ENCODE assay signal across 8 mouse cellular contexts in genomic region chr4:133671184-133671880, GRCm38 (mm10). TPM values are rescaled to one million over a fixed set of nuclear protein-coding genes. Genes with fewer than 3 reads are reported as not detected.
DNase-seq lines count a peak whose midpoint lies in the region; ATAC-seq and TF ChIP-seq lines count a peak whose summit lies in the region.

No protein-coding gene starts in this region.

- peak overlapping the region; percentile 88 for H3K9ac ChIP-seq in MEL (ENCODE audit: control insufficient read depth, low read depth, low read length, poor library complexity, severe bottlenecking)
- H3K9ac ChIP-seq in hindbrain, embryonic 14.5 days: peak overlapping the region; percentile 61

- TF ChIP-seq POLR2A in MEL (IDR thresholded peaks at IDR 0.05; ENCODE audit: control insufficient read depth in 1 of 2, insufficient read depth in 1 of 2, low read depth in 1 of 2, low read length in 2 of 2, poor library complexity in 1 of 2): no peak

- peak overlapping the region; percentile 75 to 76 for H3K4me3 ChIP-seq in MEL (ENCODE audit: control insufficient read depth in 1 of 2, insufficient read depth in 1 of 2, low read depth in 2 of 2, low read length in 2 of 2)
- peak overlapping the region; percentile 57 for H3K4me3 ChIP-seq in hindbrain, embryonic 14.5 days (replicated peaks; ENCODE audit: low read length)

- peak overlapping the region; percentile 70 for H3K4me2 ChIP-seq in hindbrain, embryonic 14.5 days (replicated peaks)

- 0 out of 4 replicates have a peak, but pooled peaks of 1 of the 2 experiments have one; percentile 12 for TF ChIP-seq EP300 in MEL (IDR thresholded peaks at IDR 0.05; ENCODE audit: low read depth in 1 of 2, low read length in 2 of 2)

- peaks cover 5 to 36% of the 10 kb centered on the region in 2 experiments for H3K4me1 ChIP-seq in MEL (ENCODE audit: control insufficient read depth in 1 of 2, insufficient read depth in 2 of 2, low read length in 2 of 2)
- peaks cover 33% of the 10 kb centered on the region for H3K4me1 ChIP-seq in hindbrain, embryonic 14.5 days (replicated peaks; ENCODE audit: control insufficient read depth, insufficient read depth, low read length)

- H3K36me3 ChIP-seq in MEL (ENCODE audit: control insufficient read depth in 1 of 2, insufficient read depth in 2 of 2, low read length in 2 of 2): peaks cover 0 to 32% of the 10 kb centered on the region in 2 experiments; a peak in 3 of 4 replicates
- peaks cover 5% of the 10 kb centered on the region; the same call in 1 of the 2 replicates for H3K36me3 ChIP-seq in hindbrain, embryonic 14.5 days (replicated peaks; ENCODE audit: control insufficient read depth, insufficient read depth)

- no peaks in the 10 kb centered on the region for H3K9me3 ChIP-seq in MEL (replicated peaks; ENCODE audit: insufficient read depth, low read length)
- no peaks in the 10 kb centered on the region for H3K9me3 ChIP-seq in hindbrain, embryonic 14.5 days (ENCODE audit: control insufficient read depth, low read length)

- no peaks in the 10 kb centered on the region for H3K27me3 ChIP-seq in MEL (ENCODE audit: control insufficient read depth in 1 of 2, insufficient read depth in 2 of 2, low read length in 2 of 2)
- no peaks in the 10 kb centered on the region for H3K27me3 ChIP-seq in hindbrain, embryonic 14.5 days (ENCODE audit: control insufficient read depth, insufficient read depth, low read length)

- TF ChIP-seq RAD21 in MEL (IDR thresholded peaks at IDR 0.05; ENCODE audit: low read depth, low read length): peak; percentile 91

- peak; percentile 92 for DNase-seq in MEL (ENCODE audit: low read depth, low spot score)
- peak; percentile 91 to 92 for DNase-seq in cerebellum, postnatal 10 days
- peak; percentile 75 to 83 for DNase-seq in frontal cortex, postnatal 14 days (ENCODE audit: low spot score in 2 of 2)
- DNase-seq in hindbrain, embryonic 14.5 days (ENCODE audit: low spot score): peak; percentile 88
- peak; percentile 81 for DNase-seq in left cerebral cortex, adult 11 months (ENCODE audit: low spot score)
- peak; percentile 93 for DNase-seq in lung, postnatal 36 days
- DNase-seq in retina, postnatal 7 days (ENCODE audit: low read depth, low spot score): peak; percentile 67
- DNase-seq in urinary bladder, adult 18-20 months (ENCODE audit: low spot score in 2 of 2): peak; percentile 70 to 77

- peak; percentile 64 to 93 (median 91) for TF ChIP-seq CTCF in MEL (IDR thresholded peaks at IDR 0.05 in 2 of 3, conservative IDR thresholded peaks at IDR 0.05 in 1 of 3; ENCODE audit: control insufficient read depth in 1 of 3, insufficient read depth in 1 of 3, low read depth in 2 of 3, low read length in 3 of 3, poor library complexity in 1 of 3, severe bottlenecking in 1 of 3)

- peaks cover 7% of the 10 kb centered on the region for H3K79me2 ChIP-seq in MEL (ENCODE audit: control insufficient read depth, insufficient read depth, low read length, poor library complexity)

- WGBS in hindbrain, embryonic 14.5 days: 2% methylated on average over 13 of the region's 13 CpGs

- ATAC-seq in hindbrain, embryonic 14.5 days (ENCODE audit: low FRiP score): no peak

- H3K27ac ChIP-seq in MEL (ENCODE audit: control insufficient read depth, low read depth, low read length): peak overlapping the region; percentile 100
- peak overlapping the region; percentile 88 for H3K27ac ChIP-seq in hindbrain, embryonic 14.5 days

TF ChIP-seq in MEL, 35 proteins besides CTCF, POLR2A, EP300 and RAD21:
- no peak for TF ChIP-seq MEF2A (IDR thresholded peaks at IDR 0.05; ENCODE audit: extremely low read depth, insufficient replicate concordance, low read depth, low read length, poor library complexity, severe bottlenecking)
- TF ChIP-seq ZKSCAN1 (IDR thresholded peaks at IDR 0.05; ENCODE audit: low read depth, low read length): no peak
- TF ChIP-seq MXI1 (IDR thresholded peaks at IDR 0.05; ENCODE audit: low read depth, low read length): no peak
- no peak for TF ChIP-seq GATA1 (IDR thresholded peaks at IDR 0.05; ENCODE audit: low read depth, low read length)
- TF ChIP-seq BHLHE40 (IDR thresholded peaks at IDR 0.05; ENCODE audit: borderline replicate concordance, low read depth, low read length): 0 out of 2 replicates have a peak, but pooled peaks have one; percentile 27
- peak; percentile 17; the same call in 1 of the 2 replicates for TF ChIP-seq GABPA (IDR thresholded peaks at IDR 0.05; ENCODE audit: low read depth, low read length)
- TF ChIP-seq POLR2AphosphoS2 (IDR thresholded peaks at IDR 0.05; ENCODE audit: low read length): no peak
- TF ChIP-seq SIN3A (IDR thresholded peaks at IDR 0.05; ENCODE audit: low read length): peak; percentile 76
- no peak for TF ChIP-seq ELF1 (IDR thresholded peaks at IDR 0.05; ENCODE audit: low read depth, low read length)
- peak; percentile 15; the same call in 1 of the 2 replicates for TF ChIP-seq ETS1 (IDR thresholded peaks at IDR 0.05; ENCODE audit: low read depth, low read length)
- no peak for TF ChIP-seq TCF12 (IDR thresholded peaks at IDR 0.05; ENCODE audit: low read depth, low read length)
- TF ChIP-seq NELFE (IDR thresholded peaks at IDR 0.05; ENCODE audit: low read depth, low read length): peak; percentile 48; the same call in 1 of the 2 replicates
- TF ChIP-seq CHD1 (IDR thresholded peaks at IDR 0.05; ENCODE audit: low read depth, low read length): peak; percentile 95; the same call in 1 of the 2 replicates
- peak; percentile 96 for TF ChIP-seq ZC3H11A (IDR thresholded peaks at IDR 0.05; ENCODE audit: low read depth, low read length)
- TF ChIP-seq MAFK (IDR thresholded peaks at IDR 0.05; ENCODE audit: borderline replicate concordance, low read depth, low read length): no peak
- TF ChIP-seq POLR2AphosphoS5 (IDR thresholded peaks at IDR 0.05; ENCODE audit: borderline replicate concordance, low read depth, low read length): no peak
- no peak for TF ChIP-seq CHD2 (IDR thresholded peaks at IDR 0.05; ENCODE audit: low read length)
- no peak; the same call in 1 of the 2 replicates for TF ChIP-seq KAT2A (conservative IDR thresholded peaks at IDR 0.05; ENCODE audit: low read depth, low read length)
- no peak for TF ChIP-seq UBTF (IDR thresholded peaks at IDR 0.05; ENCODE audit: borderline replicate concordance, insufficient read depth, low read depth, low read length)
- TF ChIP-seq SMC3 (IDR thresholded peaks at IDR 0.05; ENCODE audit: low read depth, low read length): peak; percentile 89
- TF ChIP-seq MYB (IDR thresholded peaks at IDR 0.05; ENCODE audit: low read depth, low read length): 0 out of 2 replicates have a peak, but pooled peaks have one; percentile 23
- TF ChIP-seq NRF1 (IDR thresholded peaks at IDR 0.05; ENCODE audit: insufficient read depth, low read depth, low read length, poor library complexity, severe bottlenecking): no peak
- peak; percentile 34; the same call in 1 of the 2 replicates for TF ChIP-seq MAX (IDR thresholded peaks at IDR 0.05; ENCODE audit: low read length)
- TF ChIP-seq MAZ (IDR thresholded peaks at IDR 0.05; ENCODE audit: low read depth, low read length): peak; percentile 78
- TF ChIP-seq ZNF384 (IDR thresholded peaks at IDR 0.05; ENCODE audit: low read depth, low read length): peak; percentile 65
- no peak for TF ChIP-seq USF2 (IDR thresholded peaks at IDR 0.05; ENCODE audit: borderline replicate concordance in 1 of 2, insufficient read depth in 1 of 2, low read depth in 1 of 2, low read length in 2 of 2)
- TF ChIP-seq TAL1 (IDR thresholded peaks at IDR 0.05; ENCODE audit: low read length): no peak
- TF ChIP-seq MYC (IDR thresholded peaks at IDR 0.05; ENCODE audit: low read depth, low read length): no peak; the same call in 1 of the 2 replicates
- 0 out of 2 replicates have a peak, but pooled peaks have one; percentile 38 for TF ChIP-seq E2F4 (IDR thresholded peaks at IDR 0.05; ENCODE audit: borderline replicate concordance, low read depth, low read length)
- TF ChIP-seq JUND (IDR thresholded peaks at IDR 0.05; ENCODE audit: low read depth, low read length): 0 out of 2 replicates have a peak, but pooled peaks have one; percentile 45
- peak; percentile 49; the same call in 1 of the 2 replicates for TF ChIP-seq HCFC1 (IDR thresholded peaks at IDR 0.05; ENCODE audit: low read depth, low read length)
- TF ChIP-seq USF1 (IDR thresholded peaks at IDR 0.05; ENCODE audit: low read depth, low read length): no peak
- 0 out of 2 replicates have a peak, but pooled peaks have one; percentile 44 for TF ChIP-seq ZMIZ1 (IDR thresholded peaks at IDR 0.05; ENCODE audit: low read depth, low read length)
- no peak for TF ChIP-seq TBP (IDR thresholded peaks at IDR 0.05; ENCODE audit: low read depth, low read length)
- TF ChIP-seq RCOR1 (IDR thresholded peaks at IDR 0.05; ENCODE audit: low read depth, low read length): peak; percentile 68
TF ChIP-seq in MEL: peak in this region for 17.

RNA-seq across cellular contexts. Expression of gene Pigv, which starts 1.1 kb away (rescaled TPM):
- 7.9 and 8.5 TPM in 2 replicates for total RNA-seq in MEL (2012; rRNA removed)
- polyA plus RNA-seq in MEL (2012; ENCODE audit: insufficient read depth in 1 of 2, insufficient read length in 2 of 2, low read depth in 1 of 2, low replicate concordance in 2 of 2, missing spikeins in 1 of 2): 10 to 100 TPM in 1 of 2 experiments, not detected in 1; 12.0 TPM
- 9.9 and 10.1 TPM in 2 replicates for polyA plus RNA-seq in hindbrain, embryonic 14.5 days (2014; fragmentation: Nextera tagmentation; extraction: Ambion mirVana)

RNA-seq across cellular contexts. Expression of gene Zdhhc18, which starts 21.4 kb away (rescaled TPM):
- 6.7 and 6.9 TPM in 2 replicates for total RNA-seq in MEL (2012; rRNA removed)
- polyA plus RNA-seq in MEL (2012; ENCODE audit: insufficient read depth in 1 of 2, insufficient read length in 2 of 2, low read depth in 1 of 2, low replicate concordance in 2 of 2, missing spikeins in 1 of 2): 10 to 100 TPM in 1 of 2 experiments, not detected in 1; 15.6 TPM
- 3.0 and 3.9 TPM in 2 replicates for polyA plus RNA-seq in hindbrain, embryonic 14.5 days (2014; fragmentation: Nextera tagmentation; extraction: Ambion mirVana)
